Mouse (Mus musculus) heart, postnatal 0 days (tissue): ENCODE measurements around the gene Wsb1.

ENCODE experiments used
- CTCF ChIP-seq: IDR thresholded peaks from 2 replicates; pipeline ENCODE4 v1.5.1; 2016; ENCODE audit warnings: antibody characterized with exemption, control low read depth, low read depth
- EP300 ChIP-seq: IDR thresholded peaks from 2 replicates; pipeline ENCODE4 v1.6.1; 2016; ENCODE audit warnings: antibody characterized with exemption, low read depth

DNA sequence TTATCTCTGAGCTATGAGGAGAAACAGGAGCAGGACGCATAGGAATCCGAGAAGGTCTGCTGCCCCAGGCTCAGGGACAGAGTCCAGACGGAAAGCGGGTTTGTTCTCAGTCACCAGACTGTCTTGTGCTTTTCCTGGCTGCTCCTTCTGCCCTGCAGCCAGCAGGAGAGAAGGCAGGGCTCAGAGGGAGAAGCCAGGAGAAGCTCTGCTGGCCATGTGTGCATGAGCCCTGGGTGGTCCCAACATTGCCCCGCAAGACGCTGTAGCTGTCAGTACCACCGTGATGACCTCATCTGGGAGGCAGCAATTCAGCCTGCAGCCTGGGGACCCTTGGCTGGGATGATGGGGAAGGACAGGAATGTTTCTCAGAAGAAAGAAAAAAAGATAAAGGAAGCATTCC lies 54.0 kb downstream of the Wsb1 start:
- TF ChIP-seq CTCF: no peak
- no peak for TF ChIP-seq EP300
